Mouse (Mus musculus) embryonic facial prominence, embryonic 14.5 days (tissue): ENCODE measurements around the gene Rbms1. TPM values are rescaled to one million over a fixed set of nuclear protein-coding genes. Genes with fewer than 3 reads are reported as not detected.

ENCODE experiments used
- ATAC-seq: fragments of 200-750 bp; cut with Nextera tagmentation; 2 replicates; pipeline ENCODE4 v1.8.0; 2017; ENCODE audit warnings: low read depth, moderate number of reproducible peaks, moderate TSS enrichment
- DNase-seq: peaks from one replicate; pipeline ENCODE4 v3.0.0-alpha.2; 2015; ENCODE audit warnings: low spot score
- H3K27ac ChIP-seq: fragments of 300-500 bp; sonication (generic); replicated peaks from 2 replicates; pipeline ENCODE4 v1.5.1; 2014; ENCODE audit warnings: low read depth, mild to moderate bottlenecking, low read length, moderate library complexity
- H3K27me3 ChIP-seq: fragments of 300-500 bp; sonication (generic); replicated peaks from 2 replicates; pipeline ENCODE4 v1.6.1; 2014; ENCODE audit warnings: low read length; ENCODE audit not compliant: control insufficient read depth, insufficient read depth
- H3K36me3 ChIP-seq: fragments of 300-500 bp; sonication (generic); 2 replicates; pipeline ENCODE4 v1.6.1; 2014; ENCODE audit warnings: low read length, mixed read lengths; ENCODE audit not compliant: control insufficient read depth, insufficient read depth
- H3K4me1 ChIP-seq: fragments of 300-500 bp; sonication (generic); 2 replicates; pipeline ENCODE4 v1.6.1; 2014; ENCODE audit warnings: antibody characterized with exemption, low read length; ENCODE audit not compliant: control insufficient read depth, insufficient read depth
- H3K4me2 ChIP-seq: fragments of 300-500 bp; sonication (generic); 2 replicates; pipeline ENCODE4 v1.6.1; 2014; ENCODE audit warnings: low read depth, mild to moderate bottlenecking, low read length, moderate library complexity, mixed read lengths
- H3K4me3 ChIP-seq: fragments of 300-500 bp; sonication (generic); 2 replicates; pipeline ENCODE4 v1.5.1; 2014; ENCODE audit warnings: low read depth, mild to moderate bottlenecking, low read length
- H3K9ac ChIP-seq: fragments of 300-500 bp; sonication (generic); 2 replicates; pipeline ENCODE4 v1.6.1; 2014; ENCODE audit warnings: low read depth, mild to moderate bottlenecking, low read length, moderate library complexity, mixed read lengths
- H3K9me3 ChIP-seq: fragments of 300-500 bp; sonication (generic); 2 replicates; pipeline ENCODE4 v1.6.1; 2016; ENCODE audit warnings: low read length; ENCODE audit not compliant: control insufficient read depth
- WGBS: fragments of 180-500 bp; shearing (Covaris S2); extraction: QIAGEN DNeasy Blood & Tissue Kit; methylation state at CpG from one replicate; pipeline ENCODE4 v1.1.7; 2014; 5-methylcytosine and 5-hydroxymethylcytosine counted together
- polyA plus RNA-seq: library from polyadenylated mRNA; unstranded; fragments of >200 nt; fragmentation: Nextera tagmentation; extraction: Ambion mirVana; gene quantifications from 2 replicates; pipeline ENCODE4 v1.2.1, GENCODE M21; 2014

Gene Rbms1
- polyA plus RNA-seq, 1 experiment from 2014 or later = 101 TPM

DNA sequence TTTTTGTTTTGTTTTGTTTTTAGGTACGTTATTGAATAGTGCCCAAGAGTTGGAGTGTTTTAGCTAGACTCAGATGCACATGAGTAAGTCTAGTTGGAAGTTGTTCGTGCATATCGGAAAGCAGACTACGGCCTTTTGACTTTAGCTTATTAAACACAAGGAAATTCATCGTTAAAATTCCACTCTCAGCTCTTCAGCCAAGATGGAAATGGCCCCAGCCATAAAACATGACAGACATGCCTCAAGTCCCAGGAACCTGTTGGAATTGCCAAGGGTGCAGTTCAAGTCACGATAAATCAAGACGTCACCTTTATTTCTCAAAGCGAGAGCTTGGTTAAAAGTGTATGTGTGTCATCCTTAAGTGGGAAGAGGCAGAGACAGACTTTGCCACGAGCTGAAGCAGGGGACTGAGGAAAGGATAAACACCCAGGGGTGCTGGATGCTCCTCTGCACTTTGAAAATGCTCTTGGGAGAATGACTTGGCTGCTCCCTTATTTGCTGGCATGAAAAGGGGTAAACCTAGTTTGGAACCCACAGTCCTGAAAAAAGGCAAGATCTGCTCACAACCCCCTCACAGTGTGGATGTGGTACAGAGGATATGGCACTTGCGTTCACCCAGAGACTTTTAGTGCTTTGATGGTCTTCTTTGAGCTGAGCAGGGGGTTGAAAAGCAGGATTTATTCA lies 233.9 kb downstream of the Rbms1 start:
- ATAC-seq = no peak
- Histone ChIP-seq H3K36me3 (no peaks in the 10 kb centered on the region), H3K9ac (no peak overlapping the region), H3K4me3 (no peak overlapping the region), H3K9me3 (no peaks in the 10 kb centered on the region), H3K4me2 (no peak overlapping the region), H3K4me1 (peaks cover 6% of the 10 kb centered on the region; the same call in 1 of the 2 replicates), H3K27ac (no peak overlapping the region), H3K27me3 (no peaks in the 10 kb centered on the region)
- DNase-seq = no peak
- 65% methylated on average over 10 of the region's 10 CpGs for WGBS

DNA sequence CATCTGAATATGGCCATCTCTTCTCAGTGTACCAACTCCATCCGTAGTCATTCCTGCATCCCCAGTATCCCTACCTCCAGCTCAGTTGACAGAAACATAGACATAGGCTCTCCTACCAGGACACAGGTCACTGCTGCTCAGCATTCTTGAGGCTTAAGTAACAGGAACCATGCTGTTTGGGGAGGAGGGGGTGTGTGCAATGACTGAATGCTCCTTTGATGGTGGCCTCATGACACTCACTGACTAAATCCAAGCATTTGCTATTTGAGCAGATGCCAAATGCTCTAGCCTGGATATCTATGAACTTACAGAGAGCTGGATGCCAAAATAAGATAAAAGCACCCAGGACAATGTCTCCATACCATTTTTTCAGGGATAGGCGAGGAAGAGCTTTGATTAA lies 238.3 kb downstream of the Rbms1 start:
- ATAC-seq = no peak
- Histone ChIP-seq H3K4me1 (no peaks in the 10 kb centered on the region), H3K27me3 (no peaks in the 10 kb centered on the region; the same call in 1 of the 2 replicates), H3K36me3 (no peaks in the 10 kb centered on the region), H3K27ac (no peak overlapping the region), H3K9ac (no peak overlapping the region), H3K4me2 (no peak overlapping the region), H3K9me3 (no peaks in the 10 kb centered on the region), H3K4me3 (no peak overlapping the region)
- 79% methylated on average over 2 of the region's 2 CpGs for WGBS
- DNase-seq = no peak

DNA sequence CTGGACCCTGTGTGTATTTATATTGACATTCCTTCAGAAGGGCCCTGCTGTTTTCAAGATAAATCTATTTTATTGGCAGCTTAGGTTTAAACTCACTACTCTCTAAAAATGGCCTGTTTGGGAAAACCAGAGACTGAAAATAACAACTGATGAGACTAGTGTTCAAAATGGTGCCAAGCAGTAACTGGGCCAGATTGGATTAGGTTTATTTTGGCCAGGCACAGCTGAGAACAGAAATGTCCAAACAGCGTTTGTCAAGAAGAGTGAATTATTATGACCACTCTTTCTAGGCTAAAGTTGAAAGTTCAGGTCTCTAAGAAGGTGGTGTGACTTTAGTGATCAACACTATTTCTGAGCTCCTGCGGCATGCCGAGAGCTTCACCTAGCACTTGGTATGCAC lies 240.0 kb downstream of the Rbms1 start:
- H3K4me1 ChIP-seq = no peaks in the 10 kb centered on the region
- WGBS = 89% methylated on average over 3 of the region's 3 CpGs
- no peak overlapping the region for H3K4me3 ChIP-seq
- H3K9ac ChIP-seq = no peak overlapping the region
- H3K4me2 ChIP-seq = no peak overlapping the region
- no peak overlapping the region for H3K27ac ChIP-seq
- no peaks in the 10 kb centered on the region for H3K36me3 ChIP-seq
- no peaks in the 10 kb centered on the region for H3K9me3 ChIP-seq
- H3K27me3 ChIP-seq = no peaks in the 10 kb centered on the region; the same call in 1 of the 2 replicates
- ATAC-seq (no peak), DNase-seq (no peak)

DNA sequence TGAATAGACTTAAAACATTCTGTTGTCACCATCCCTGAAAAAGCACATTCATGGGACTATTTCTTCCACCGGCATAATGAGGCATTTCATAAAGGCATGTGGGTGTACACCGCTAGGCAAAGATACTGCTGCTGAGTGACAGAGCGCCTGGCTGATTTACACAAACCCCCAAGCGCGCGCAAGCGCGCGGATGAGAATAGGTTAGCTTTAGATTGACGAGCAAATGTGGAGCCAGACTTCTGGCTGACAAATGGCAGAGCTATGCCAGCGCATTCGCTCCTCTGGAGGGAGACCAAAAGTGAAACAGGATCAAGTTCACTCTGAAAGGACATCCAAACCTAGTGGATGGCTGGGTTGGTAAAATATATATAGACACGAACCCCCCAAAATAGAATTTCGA lies 240.5 kb downstream of the Rbms1 start, which contains the start of gene Itgb6:
Itgb6 (minus strand) TSS at position 130 of the 400 bp plus-strand sequence.
- Histone ChIP-seq H3K4me3 (no peak within 1 kb of the TSS), H3K4me2 (no peak within 1 kb of the TSS), H3K4me1 (no peaks in the 10 kb centered on the region), H3K36me3 (no peaks in the 10 kb centered on the region), H3K9me3 (no peaks in the 10 kb centered on the region), H3K27me3 (no peaks in the 10 kb centered on the region; the same call in 1 of the 2 replicates), H3K27ac (no peak within 1 kb of the TSS), H3K9ac (no peak within 1 kb of the TSS)
- peak; percentile 70; the same call in 1 of the 2 replicates for ATAC-seq
- DNase-seq = peak; percentile 84
- WGBS = 75% methylated on average over 14 of the region's 14 CpGs

DNA sequence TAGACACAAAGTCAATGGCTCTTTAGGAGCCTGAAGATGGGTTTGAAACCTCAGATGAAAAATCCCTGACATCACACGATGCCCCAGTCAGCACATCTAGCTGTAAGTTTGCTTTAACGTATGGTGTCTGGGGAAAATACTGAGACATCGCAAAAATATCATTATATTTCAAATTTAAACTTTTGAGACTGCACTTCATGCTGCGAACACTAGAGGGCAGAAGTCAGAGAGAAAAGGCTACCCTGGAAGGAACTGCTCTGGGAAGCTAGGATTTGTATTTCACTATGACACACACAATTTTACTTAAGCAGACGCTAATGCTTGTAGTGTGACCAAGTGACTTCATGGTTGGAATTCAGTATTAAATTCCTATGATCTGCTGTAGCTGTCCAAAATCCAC lies 242.1 kb downstream of the Rbms1 start:
- H3K27me3 ChIP-seq = no peaks in the 10 kb centered on the region; the same call in 1 of the 2 replicates
- ATAC-seq (no peak), DNase-seq (peak; percentile 72)
- H3K9me3 ChIP-seq = no peaks in the 10 kb centered on the region
- no peak overlapping the region for H3K4me3 ChIP-seq
- WGBS = 17% methylated on average over 5 of the region's 5 CpGs
- no peak overlapping the region for H3K27ac ChIP-seq
- H3K36me3 ChIP-seq = no peaks in the 10 kb centered on the region
- H3K4me2 ChIP-seq = no peak overlapping the region
- no peak overlapping the region for H3K9ac ChIP-seq
- H3K4me1 ChIP-seq = peaks cover 3% of the 10 kb centered on the region; the same call in 1 of the 2 replicates

DNA sequence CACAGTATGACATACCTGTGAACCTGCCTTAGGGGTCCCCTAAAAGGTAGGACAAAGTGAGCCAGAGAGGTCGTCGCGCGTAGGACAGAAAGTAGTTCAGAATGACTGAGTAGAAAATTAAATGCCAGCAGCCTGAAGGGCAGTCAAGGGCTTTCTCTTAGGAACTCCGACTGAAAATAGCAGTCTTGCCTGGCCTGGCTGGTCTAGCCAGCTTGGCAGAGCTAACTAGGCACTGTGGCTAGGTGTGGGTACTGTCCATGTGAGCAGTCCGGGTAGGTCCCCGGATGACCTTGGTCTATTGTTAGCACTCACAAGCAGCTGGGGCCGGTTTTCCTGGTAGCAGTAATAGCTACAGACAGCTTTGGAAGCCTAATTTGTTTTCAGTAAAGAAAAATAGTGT lies 242.8 kb downstream of the Rbms1 start:
- ATAC-seq (no peak), DNase-seq (no peak)
- H3K27ac ChIP-seq = no peak overlapping the region
- no peak overlapping the region for H3K4me2 ChIP-seq
- no peak overlapping the region for H3K9ac ChIP-seq
- WGBS = 73% methylated on average over 8 of the region's 8 CpGs
- H3K4me3 ChIP-seq = no peak overlapping the region
- H3K4me1 ChIP-seq = peaks cover 5% of the 10 kb centered on the region
- no peaks in the 10 kb centered on the region for H3K36me3 ChIP-seq
- no peaks in the 10 kb centered on the region; the same call in 1 of the 2 replicates for H3K27me3 ChIP-seq
- no peaks in the 10 kb centered on the region for H3K9me3 ChIP-seq

DNA sequence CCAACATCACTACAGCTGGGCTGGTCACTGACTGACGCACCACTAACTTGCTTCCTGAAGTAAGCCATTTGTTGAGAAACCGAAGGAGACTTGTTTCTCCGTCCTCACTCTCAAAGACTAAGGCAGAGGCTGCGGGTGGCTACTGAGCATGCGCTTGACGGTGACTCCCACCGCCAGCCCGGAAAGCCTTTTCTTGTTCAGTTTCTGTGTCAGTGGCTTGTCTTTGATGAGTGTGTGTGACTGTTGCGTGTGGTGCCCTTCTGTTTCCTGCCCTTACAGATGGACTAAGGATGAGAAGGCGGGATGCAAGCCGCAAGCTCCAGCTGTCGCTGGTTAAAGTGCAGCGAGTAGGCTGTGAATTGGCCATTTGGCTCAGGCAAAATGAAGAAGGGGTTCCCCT lies 245.6 kb downstream of the Rbms1 start:
- ATAC-seq (peak; percentile 10; the same call in 1 of the 2 replicates), DNase-seq (no peak)
- no peaks in the 10 kb centered on the region for H3K27me3 ChIP-seq
- H3K4me1 ChIP-seq = peaks cover 18% of the 10 kb centered on the region
- H3K4me3 ChIP-seq = no peak overlapping the region
- 0 out of 2 replicates have a peak overlapping the region, but pooled peaks have one; percentile 2 for H3K4me2 ChIP-seq
- no peak overlapping the region for H3K9ac ChIP-seq
- no peak overlapping the region for H3K27ac ChIP-seq
- WGBS = 54% methylated on average over 13 of the region's 13 CpGs
- no peaks in the 10 kb centered on the region for H3K9me3 ChIP-seq
- no peaks in the 10 kb centered on the region for H3K36me3 ChIP-seq

DNA sequence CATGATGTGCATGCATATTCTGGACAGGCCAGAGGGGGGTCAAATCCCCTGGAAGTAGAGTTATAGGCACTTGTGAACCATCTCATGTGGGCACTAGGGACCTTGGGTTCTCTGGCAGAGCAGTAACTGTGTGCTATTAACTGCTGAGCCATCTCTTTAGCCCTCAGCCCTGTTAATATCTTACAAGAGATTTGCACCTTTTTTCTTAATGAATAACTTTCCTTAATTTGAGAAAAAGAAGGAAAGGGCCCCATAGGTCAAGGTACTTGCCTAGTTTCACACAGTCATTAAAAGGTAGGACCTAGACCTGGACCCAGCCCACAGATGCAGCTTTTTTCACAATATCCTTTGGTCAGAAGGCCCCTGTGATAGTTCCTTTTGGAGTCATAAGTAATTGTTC lies 246.4 kb downstream of the Rbms1 start:
- ATAC-seq (no peak), DNase-seq (no peak)
- Histone ChIP-seq H3K9ac (no peak overlapping the region), H3K4me2 (no peak overlapping the region), H3K27me3 (no peaks in the 10 kb centered on the region), H3K9me3 (no peaks in the 10 kb centered on the region), H3K27ac (no peak overlapping the region), H3K4me1 (peaks cover 18% of the 10 kb centered on the region), H3K4me3 (no peak overlapping the region), H3K36me3 (no peaks in the 10 kb centered on the region)

DNA sequence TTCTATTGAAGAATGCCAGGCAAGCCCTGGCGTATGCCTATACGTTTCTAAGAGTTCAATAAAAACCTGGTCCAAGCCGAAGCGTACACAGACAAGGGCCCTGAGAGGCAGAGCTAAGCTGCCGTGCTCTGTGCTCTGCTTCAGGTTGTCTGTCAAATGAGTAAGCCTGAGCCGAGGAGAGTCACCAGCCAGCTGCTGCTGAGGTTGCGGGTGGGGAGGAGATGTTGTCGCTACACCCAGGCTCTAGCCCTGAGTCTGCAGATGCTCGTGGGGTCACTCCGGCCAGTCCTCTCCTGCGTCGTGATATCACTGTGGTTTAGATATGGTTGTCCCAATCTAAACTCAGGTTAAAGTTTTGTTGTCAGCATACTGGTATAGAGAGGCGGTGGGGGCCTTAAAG lies 247.2 kb downstream of the Rbms1 start:
- DNase-seq (no peak), ATAC-seq (no peak)
- Histone ChIP-seq H3K4me1 (peaks cover 18% of the 10 kb centered on the region), H3K9me3 (no peaks in the 10 kb centered on the region), H3K27me3 (no peaks in the 10 kb centered on the region), H3K9ac (no peak overlapping the region), H3K4me2 (no peak overlapping the region), H3K36me3 (no peaks in the 10 kb centered on the region), H3K4me3 (no peak overlapping the region), H3K27ac (no peak overlapping the region)
- 73% methylated on average over 13 of the region's 13 CpGs for WGBS
